Mouse (Mus musculus): ENCODE measurements at regions not wholly inside any gene's neighbourhood (a gene's known extent, or its start where the extent isn't known, plus 50 kb on each side); places are given as distances from the start of the nearest gene placed in this dataset.

DNA sequence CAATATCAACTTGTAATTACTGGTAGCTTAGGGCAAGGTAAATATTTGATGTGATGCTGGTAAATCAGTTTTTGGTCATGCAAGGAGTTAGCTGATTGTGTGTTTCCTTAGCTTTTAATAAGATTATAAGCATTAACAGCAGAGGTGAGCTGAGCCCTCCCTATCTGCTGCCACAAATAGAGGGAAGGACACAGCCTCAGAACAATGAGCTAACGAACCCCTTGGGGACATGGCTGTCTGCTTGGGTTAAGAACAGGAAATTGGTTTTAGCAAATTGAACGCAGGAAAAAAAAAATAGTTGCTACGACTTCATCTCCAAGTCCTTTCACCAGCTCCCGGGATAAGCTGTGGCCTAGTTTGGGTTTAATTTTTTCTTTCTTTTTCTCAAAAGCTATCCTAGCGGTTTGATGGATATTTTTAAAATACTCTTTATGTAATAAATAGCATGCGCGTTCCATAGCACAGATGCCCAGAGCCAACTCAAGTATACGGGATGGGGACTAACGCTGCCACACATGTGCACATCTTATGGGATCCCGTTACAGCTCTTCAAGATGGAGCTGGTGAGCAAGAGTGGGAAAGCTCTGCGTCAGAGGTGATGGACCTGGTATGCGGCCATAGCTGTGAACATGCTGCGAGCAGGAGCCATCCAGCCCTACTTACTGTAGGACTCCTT lies 236.6 kb downstream of the Atp23 start:
- no peak overlapping the region for H3K4me3 ChIP-seq (replicated peaks)
- no peaks in the 10 kb centered on the region for H3K36me3 ChIP-seq (ENCODE audit: control insufficient read depth)
- no peaks in the 10 kb centered on the region for H3K4me1 ChIP-seq (ENCODE audit: control insufficient read depth)
- TF ChIP-seq GATA1 (IDR thresholded peaks at IDR 0.05; ENCODE audit: low read length) (no peak), TAL1 (IDR thresholded peaks at IDR 0.05; ENCODE audit: low read length) (no peak)
- peaks cover 27% of the 10 kb centered on the region for H3K9me3 ChIP-seq (ENCODE audit: control insufficient read depth, low read length)
- H3K27me3 ChIP-seq (ENCODE audit: control insufficient read depth) = no peaks in the 10 kb centered on the region

DNA sequence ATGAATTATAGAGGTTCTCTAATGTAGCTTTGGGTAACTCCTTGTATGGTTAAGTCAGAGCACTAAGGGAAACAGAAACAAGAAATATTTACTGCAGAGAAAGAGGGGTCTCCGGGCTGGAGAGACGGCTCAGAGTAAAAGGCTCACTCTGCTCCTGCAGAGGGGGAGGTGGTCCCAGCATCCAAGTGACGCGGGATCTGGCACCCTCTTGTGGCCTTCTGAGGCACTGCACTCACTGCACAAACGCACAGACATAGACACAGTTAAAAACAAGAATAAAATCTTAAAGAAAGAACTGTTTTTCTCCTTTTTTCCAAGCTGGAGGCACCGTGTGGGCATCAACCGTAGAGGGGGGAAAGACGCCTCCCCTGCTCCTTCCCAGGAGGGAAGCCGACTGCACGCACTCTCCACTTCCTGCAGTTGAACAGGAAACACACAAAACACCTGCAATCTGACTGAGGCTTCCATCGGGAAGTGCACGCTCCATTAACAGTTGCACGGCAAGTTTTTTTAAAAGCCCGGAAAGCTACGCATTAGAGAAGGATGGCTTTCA lies 237.6 kb downstream of the Atp23 start:
- TF ChIP-seq GATA1 (IDR thresholded peaks at IDR 0.05; ENCODE audit: low read length) (no peak), TAL1 (IDR thresholded peaks at IDR 0.05; ENCODE audit: low read length) (no peak)
- H3K4me3 ChIP-seq (replicated peaks) = no peak overlapping the region
- no peaks in the 10 kb centered on the region for H3K36me3 ChIP-seq (ENCODE audit: control insufficient read depth)
- peaks cover 28% of the 10 kb centered on the region for H3K9me3 ChIP-seq (ENCODE audit: control insufficient read depth, low read length)
- no peaks in the 10 kb centered on the region for H3K27me3 ChIP-seq (ENCODE audit: control insufficient read depth)
- no peaks in the 10 kb centered on the region for H3K4me1 ChIP-seq (ENCODE audit: control insufficient read depth)

DNA sequence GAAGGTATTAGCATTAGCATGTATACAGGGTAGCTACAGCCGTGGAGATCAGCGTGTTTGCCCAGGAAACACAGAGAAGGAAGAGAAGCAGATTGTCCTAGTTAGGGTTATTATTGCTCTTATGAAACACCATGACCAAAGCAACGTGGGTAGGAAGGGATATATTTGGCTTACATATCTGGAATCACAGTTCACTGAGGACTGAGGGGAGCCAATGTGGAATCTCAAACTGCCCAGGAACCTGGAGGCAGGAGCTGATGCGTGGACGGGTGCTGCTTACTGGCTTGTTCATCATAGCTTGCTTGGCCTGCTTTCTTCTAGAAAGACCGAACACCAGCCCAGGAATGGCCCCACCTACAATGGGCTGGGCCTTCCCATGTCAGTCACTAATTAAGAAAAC lies 238.4 kb downstream of the Atp23 start:
- TF ChIP-seq TAL1 (IDR thresholded peaks at IDR 0.05; ENCODE audit: low read length) (no peak), GATA1 (IDR thresholded peaks at IDR 0.05; ENCODE audit: low read length) (no peak)
- no peaks in the 10 kb centered on the region for H3K36me3 ChIP-seq (ENCODE audit: control insufficient read depth)

DNA sequence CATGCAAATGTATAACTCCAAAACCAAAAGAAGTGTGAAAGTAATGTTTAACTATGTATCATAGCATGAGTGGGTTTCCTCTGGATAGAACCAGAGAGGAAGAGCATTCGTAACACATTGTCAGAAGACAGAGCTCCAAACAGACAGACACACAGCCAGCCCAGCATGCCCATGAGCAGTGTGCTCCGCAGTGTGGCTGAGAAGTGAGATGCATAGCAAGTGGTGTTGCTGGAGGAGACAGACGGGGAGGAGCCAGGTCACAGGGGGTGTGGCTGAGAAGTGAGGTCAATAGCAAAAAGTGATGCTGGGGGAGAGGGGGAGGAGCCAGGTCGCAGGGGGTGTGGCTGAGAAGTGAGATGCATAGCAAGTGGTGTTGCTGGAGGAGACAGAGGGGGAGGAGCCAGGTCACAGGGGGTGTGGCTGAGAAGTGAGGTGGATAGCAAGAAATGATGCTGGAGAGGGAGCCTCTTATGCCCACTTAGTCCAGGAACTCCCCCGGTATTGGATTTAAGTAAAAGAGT lies 240.0 kb downstream of the Atp23 start:
- Histone ChIP-seq H3K4me3 (replicated peaks) (no peak overlapping the region), H3K27me3 (ENCODE audit: control insufficient read depth) (no peaks in the 10 kb centered on the region), H3K9me3 (ENCODE audit: control insufficient read depth, low read length) (peaks cover 28% of the 10 kb centered on the region), H3K36me3 (ENCODE audit: control insufficient read depth) (no peaks in the 10 kb centered on the region), H3K4me1 (ENCODE audit: control insufficient read depth) (no peaks in the 10 kb centered on the region)
- TF ChIP-seq TAL1 (IDR thresholded peaks at IDR 0.05; ENCODE audit: low read length) (no peak), GATA1 (IDR thresholded peaks at IDR 0.05; ENCODE audit: low read length) (no peak)

More for the DNA sequence above, 238.4 kb downstream of the Atp23 start:
- H3K27me3 ChIP-seq (ENCODE audit: control insufficient read depth) = no peaks in the 10 kb centered on the region
- no peak overlapping the region for H3K4me3 ChIP-seq (replicated peaks)
- H3K9me3 ChIP-seq (ENCODE audit: control insufficient read depth, low read length) = peaks cover 28% of the 10 kb centered on the region
- no peaks in the 10 kb centered on the region for H3K4me1 ChIP-seq (ENCODE audit: control insufficient read depth)

DNA sequence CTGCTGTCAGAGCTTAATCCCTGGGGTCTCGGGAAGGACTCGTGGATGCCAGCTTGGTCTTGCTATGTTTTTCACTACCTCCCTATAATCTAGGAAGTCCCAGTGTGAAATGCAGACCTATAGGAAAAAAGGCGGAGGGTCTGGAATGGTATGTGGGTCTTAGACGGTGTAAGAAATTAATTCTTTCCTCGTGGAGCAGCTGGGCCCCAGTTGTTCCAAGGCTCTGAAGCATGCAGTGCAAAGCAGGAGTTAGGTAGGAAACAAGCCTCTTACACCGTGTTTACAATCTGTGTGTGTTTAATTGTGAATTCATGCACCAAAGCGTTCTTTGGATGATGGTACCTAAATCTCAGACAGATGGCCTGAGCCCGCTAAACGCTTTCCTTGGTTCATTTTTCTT lies 241.1 kb downstream of the Atp23 start:
- Histone ChIP-seq H3K9me3 (ENCODE audit: control insufficient read depth, low read length) (peaks cover 28% of the 10 kb centered on the region), H3K27me3 (ENCODE audit: control insufficient read depth) (no peaks in the 10 kb centered on the region), H3K4me1 (ENCODE audit: control insufficient read depth) (no peaks in the 10 kb centered on the region), H3K4me3 (replicated peaks) (no peak overlapping the region), H3K36me3 (ENCODE audit: control insufficient read depth) (no peaks in the 10 kb centered on the region)
- TF ChIP-seq TAL1 (IDR thresholded peaks at IDR 0.05; ENCODE audit: low read length) (no peak), GATA1 (IDR thresholded peaks at IDR 0.05; ENCODE audit: low read length) (no peak)

DNA sequence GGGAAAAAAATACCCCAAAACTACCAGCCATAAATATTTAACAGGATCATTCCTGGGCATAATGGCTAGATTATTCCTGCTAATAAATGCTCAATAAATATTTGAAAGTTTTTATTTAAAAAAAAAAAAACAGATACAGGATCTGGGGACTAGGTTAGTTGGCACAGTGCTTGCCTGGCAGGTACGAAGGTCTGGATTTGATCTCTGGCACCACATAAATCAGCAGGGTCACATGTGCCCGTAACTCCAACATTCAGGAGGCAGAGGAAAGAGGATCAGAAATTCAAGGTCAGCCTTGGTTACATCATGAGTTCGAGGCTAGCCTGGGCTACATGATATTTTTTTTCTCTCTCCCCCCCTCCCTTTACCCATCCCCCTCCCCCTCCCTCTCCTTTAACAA lies 248.5 kb downstream of the Atp23 start:
- TF ChIP-seq TAL1 (IDR thresholded peaks at IDR 0.05; ENCODE audit: low read length) (no peak), GATA1 (IDR thresholded peaks at IDR 0.05; ENCODE audit: low read length) (no peak)
- Histone ChIP-seq H3K9me3 (ENCODE audit: control insufficient read depth, low read length) (peaks cover 16% of the 10 kb centered on the region), H3K36me3 (ENCODE audit: control insufficient read depth) (no peaks in the 10 kb centered on the region), H3K27me3 (ENCODE audit: control insufficient read depth) (no peaks in the 10 kb centered on the region), H3K4me1 (ENCODE audit: control insufficient read depth) (no peaks in the 10 kb centered on the region), H3K4me3 (replicated peaks) (no peak overlapping the region)

DNA sequence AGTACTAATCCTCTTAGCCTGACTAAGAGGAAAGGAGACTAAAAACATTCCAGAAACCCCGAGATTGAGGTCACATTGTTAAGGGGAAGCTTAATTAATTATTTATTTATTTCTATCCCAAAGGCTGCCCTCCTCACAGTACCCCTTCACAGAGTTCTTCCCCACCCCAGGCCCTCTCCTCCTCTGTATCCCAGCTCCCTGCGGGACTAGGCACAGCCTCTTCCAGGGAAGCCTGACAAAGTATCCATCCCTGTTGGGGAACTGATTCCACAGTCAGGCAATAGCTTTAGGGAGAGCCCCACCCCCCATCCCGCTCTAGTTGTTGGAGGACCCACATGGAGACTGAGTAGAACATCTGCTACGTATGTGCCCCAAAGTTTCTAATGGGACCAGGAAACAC lies 254.6 kb downstream of the Atp23 start:
- Histone ChIP-seq H3K36me3 (ENCODE audit: control insufficient read depth) (no peaks in the 10 kb centered on the region), H3K9me3 (ENCODE audit: control insufficient read depth, low read length) (peaks cover 16% of the 10 kb centered on the region), H3K4me1 (ENCODE audit: control insufficient read depth) (no peaks in the 10 kb centered on the region), H3K27me3 (ENCODE audit: control insufficient read depth) (no peaks in the 10 kb centered on the region), H3K4me3 (replicated peaks) (no peak overlapping the region)
- TF ChIP-seq GATA1 (IDR thresholded peaks at IDR 0.05; ENCODE audit: low read length) (no peak), TAL1 (IDR thresholded peaks at IDR 0.05; ENCODE audit: low read length) (no peak)

DNA sequence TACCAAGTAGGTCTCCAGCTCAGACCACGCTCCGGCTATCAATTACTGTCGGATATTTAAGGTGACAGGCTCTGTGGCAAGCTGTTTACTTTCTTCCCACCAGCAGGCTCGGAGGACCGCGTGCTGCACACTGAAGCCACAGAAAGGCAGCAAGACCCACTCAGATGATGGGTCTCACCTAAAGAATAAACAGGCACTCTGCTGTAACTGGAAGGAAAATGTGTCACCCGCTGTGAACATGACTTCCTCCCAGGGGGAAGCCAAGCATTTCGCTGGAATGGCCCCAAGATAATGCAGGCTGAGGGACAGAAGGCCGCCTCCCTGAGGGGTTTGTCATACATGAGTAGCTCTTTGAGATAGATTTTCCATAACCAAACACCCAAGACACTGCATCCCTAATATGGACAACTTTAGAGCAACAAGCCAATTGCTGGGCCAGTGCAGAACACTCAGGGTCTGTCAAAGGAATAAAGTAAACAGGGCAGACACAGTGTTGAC lies 259.3 kb downstream of the Atp23 start:
- Histone ChIP-seq H3K4me3 (replicated peaks) (no peak overlapping the region), H3K9me3 (ENCODE audit: control insufficient read depth, low read length) (peaks cover 11% of the 10 kb centered on the region; the same call in 1 of the 2 replicates), H3K36me3 (ENCODE audit: control insufficient read depth) (no peaks in the 10 kb centered on the region), H3K27me3 (ENCODE audit: control insufficient read depth) (no peaks in the 10 kb centered on the region), H3K4me1 (ENCODE audit: control insufficient read depth) (no peaks in the 10 kb centered on the region)
- TF ChIP-seq TAL1 (IDR thresholded peaks at IDR 0.05; ENCODE audit: low read length) = no peak
- TF ChIP-seq GATA1 (IDR thresholded peaks at IDR 0.05; ENCODE audit: low read length) = no peak

DNA sequence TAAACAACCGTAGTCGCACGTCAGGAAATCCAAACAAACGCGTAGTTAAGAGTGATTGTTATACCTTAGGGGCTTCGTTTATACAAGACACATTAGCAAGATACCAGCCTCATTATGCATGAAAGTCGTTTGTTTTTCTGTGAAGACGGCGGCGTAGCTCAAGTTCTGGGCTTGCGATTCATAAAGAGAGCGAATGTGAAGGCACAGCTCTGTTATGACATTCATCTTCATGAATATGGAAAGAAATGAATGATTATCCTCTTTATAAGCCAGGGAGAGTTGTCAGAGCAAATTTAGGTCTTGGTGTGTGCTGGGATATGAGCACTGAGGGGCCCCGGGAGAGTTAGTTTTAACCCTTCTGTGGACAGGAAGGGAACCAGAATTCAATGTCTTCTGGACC lies 266.4 kb downstream of the Atp23 start:
- Histone ChIP-seq H3K4me1 (ENCODE audit: control insufficient read depth) (no peaks in the 10 kb centered on the region), H3K4me3 (replicated peaks) (no peak overlapping the region), H3K9me3 (ENCODE audit: control insufficient read depth, low read length) (peaks cover 14% of the 10 kb centered on the region), H3K36me3 (ENCODE audit: control insufficient read depth) (no peaks in the 10 kb centered on the region), H3K27me3 (ENCODE audit: control insufficient read depth) (no peaks in the 10 kb centered on the region)
- TF ChIP-seq GATA1 (IDR thresholded peaks at IDR 0.05; ENCODE audit: low read length) = no peak
- TF ChIP-seq TAL1 (IDR thresholded peaks at IDR 0.05; ENCODE audit: low read length) = no peak

All from erythroblast, embryonic 14.5 days (primary cell).